Mouse (Mus musculus) CD4-positive, CD25-positive, alpha-beta regulatory T cell, adult 4 months (primary cell): ENCODE data around the gene Jpt1. TPM values are rescaled to one million over a fixed set of nuclear protein-coding genes. Genes with fewer than 3 reads are reported as not detected.
A peak's percentile ranks its signal among the peaks of the same experiment; 100 is the strongest.
"Not testable (repeated sequence)": the region's sequence is repeated elsewhere in the genome, so short reads cannot be mapped to it uniquely, and the experiment has no call there.

ENCODE experiments used
- ATAC-seq: one replicate; pipeline ENCODE4 v1.8.0; 2017
- polyA plus RNA-seq, 2 experiments: library from polyadenylated mRNA; unstranded; fragments of 100-300 nt; shearing (Covaris generic); gene quantifications; one replicate each; pipeline ENCODE4 v1.2.1; 2017

Gene Jpt1
- polyA plus RNA-seq: 100 to 1,000 TPM; 716 to 764 TPM

- peak; percentile 95 for ATAC-seq
Measured at GRCm38 (mm10) chr11:115514238-115514663, at the start of gene Jpt1. Gene Jpt1, minus strand, starts transcription at chr11:115514387.

DNA sequence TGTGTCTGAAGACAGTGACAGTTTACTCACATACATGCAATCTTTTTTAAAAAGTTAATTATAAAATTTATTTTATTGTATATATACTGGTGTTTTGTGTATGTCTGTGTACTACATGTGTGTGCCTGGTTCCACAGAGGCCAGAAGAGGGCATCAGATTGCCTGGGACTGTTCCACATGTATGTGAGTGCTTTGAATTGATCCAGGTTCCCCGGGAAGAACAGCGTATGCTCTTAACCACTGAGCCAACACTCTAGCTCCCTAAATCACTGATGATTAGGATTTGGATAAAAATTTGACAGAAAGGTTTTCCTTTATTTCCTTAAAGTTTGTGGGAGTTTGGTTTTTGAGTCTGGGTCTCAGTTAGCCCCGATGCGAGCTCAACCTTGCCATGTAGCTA, 49.2 kb upstream of the Jpt1 start:
- no peak for ATAC-seq

DNA sequence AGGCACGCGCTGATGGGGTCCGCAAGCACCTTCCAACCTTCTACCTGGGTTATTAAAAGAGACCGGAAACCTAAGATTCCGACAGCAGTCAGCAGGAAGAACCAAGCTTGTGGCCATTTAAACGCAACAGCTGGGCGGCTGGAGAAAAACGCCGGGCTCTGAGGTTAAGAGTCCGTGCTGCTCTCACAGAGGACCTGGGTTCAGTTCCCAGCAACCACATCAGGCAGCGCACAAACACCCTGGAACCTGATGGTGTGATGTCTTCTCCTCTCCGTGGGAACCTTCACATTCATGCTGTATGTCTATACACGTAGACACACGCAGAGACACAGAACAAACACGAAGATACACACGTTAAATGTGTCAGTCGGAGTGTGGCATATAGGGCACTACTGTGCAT, 41.5 kb upstream of the Jpt1 start:
- ATAC-seq: no peak

DNA sequence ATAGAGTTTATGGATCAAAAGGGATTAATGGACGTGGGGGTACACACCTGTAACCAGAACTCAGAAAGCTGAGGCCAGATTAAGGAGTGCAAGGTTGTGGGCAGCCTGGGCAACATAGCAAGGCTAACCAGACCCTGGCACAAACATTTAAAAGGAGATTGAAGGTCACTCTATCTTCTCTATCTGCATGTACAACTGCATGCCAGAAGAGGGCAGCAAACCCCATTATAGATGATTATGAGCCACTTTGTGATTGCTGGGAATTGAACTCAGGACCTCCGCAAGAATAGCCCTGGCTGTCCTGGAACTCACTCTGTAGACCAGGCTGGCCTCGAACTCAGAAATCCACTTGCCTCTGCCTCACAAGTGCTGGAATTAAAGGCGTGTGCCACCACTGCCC, 38.6 kb upstream of the Jpt1 start:
- ATAC-seq: no peak

GRCm38 (mm10) chr11:115543571-115543970, 29.4 kb upstream of the Jpt1 start:
- ATAC-seq: no peak

- ATAC-seq: no peak
Measured at GRCm38 (mm10) chr11:115538045-115538444, 23.9 kb upstream of the Jpt1 start.

- ATAC-seq: no peak
Measured at GRCm38 (mm10) chr11:115536856-115537568, 22.8 kb upstream of the Jpt1 start.

- ATAC-seq: peak; percentile 83
Measured at GRCm38 (mm10) chr11:115536038-115536681, 22.0 kb upstream of the Jpt1 start, which contains the start of gene Sumo2. Gene Sumo2, minus strand, starts transcription at chr11:115536276.

- peak; percentile 58 for ATAC-seq
Measured at GRCm38 (mm10) chr11:115535401-115536037, 21.3 kb upstream of the Jpt1 start.

DNA sequence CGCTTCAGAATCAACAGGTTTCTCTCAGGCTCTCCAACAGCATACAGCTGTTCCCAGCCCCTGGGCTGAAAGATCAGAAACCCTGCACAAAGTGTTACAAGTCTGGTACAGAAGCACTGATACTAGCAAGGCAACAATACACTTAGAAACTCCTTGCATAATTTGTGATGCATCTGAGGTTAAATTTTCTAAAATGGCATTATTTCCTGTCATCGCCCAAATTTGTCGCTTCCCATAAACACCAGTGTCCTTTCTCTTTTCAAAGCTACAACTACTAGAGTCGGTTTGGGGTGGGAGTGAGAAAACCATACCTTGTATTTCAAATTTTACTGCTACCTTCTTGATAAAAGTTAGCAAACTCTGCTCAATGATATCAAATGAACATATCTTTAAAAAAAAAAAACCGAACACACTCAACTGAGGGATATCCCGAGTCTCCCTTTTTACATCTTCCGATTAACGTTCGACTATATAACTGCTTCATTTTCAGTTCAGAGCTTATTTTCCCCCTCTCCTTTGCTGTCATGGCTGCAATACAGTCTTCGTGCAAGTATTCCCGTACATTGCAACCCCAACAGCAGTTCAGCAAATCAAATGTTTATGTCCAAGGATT, 20.7 kb upstream of the Jpt1 start:
- ATAC-seq: no peak

DNA sequence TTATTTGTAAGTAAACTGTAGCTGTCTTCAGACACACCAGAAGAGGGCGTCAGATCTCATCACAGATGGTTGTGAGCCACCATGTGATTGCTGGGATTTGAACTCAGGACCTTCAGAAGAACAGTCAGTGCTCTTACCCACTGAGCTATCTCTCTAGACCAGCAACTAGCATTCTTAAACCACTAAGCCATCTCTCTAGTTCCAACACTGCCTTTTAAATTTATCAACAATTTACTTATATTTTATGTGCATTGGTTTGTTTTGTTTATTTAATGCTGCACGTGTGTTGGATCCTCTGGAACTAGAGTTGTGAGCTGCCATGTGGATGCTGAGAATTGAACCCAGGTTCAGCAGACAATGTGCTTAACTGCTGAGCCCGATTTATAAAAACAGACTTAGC, 12.3 kb upstream of the Jpt1 start:
- not testable (repeated sequence) for ATAC-seq

- ATAC-seq: no peak
Measured at GRCm38 (mm10) chr11:115522703-115523102, 8.5 kb upstream of the Jpt1 start.

GRCm38 (mm10) chr11:115522238-115522637, 8.1 kb upstream of the Jpt1 start:
- no peak for ATAC-seq

DNA sequence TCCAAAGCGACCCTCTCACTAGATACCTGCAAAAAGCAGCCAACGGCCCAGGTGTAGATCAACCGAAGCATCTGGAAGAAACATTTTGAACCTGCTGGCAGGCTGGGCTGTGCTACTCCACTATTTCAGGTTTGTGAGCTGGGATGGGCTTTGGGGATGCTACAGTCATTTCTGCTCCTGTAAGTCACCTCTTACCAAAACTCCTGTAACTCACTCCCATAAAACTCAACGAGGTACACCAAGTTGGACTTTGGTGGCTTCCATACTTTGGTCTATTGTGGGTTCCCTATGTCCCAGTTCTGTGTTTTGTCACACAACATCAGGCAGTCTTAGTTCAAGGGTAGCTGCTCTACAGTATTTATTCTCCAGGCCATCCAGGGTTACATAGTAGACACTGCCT, 6.9 kb upstream of the Jpt1 start:
- ATAC-seq: no peak

DNA sequence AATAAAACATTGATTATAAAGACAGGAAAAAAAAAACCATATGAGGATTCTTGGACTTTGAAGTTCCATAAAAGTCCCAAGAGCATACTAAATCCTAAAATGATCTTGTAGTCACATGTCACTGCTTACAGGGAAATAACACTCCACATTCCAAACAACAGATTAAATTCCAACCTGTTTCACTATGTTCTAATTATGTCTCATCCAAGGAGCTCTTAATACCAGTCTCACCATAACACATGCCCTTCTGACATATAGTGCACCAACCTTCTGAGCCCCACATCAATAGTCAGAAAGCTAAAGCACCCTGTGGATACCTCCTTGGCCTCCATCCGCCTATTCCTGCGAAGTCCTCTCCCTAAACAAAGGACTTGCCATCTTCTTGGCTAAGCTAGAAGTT, 6.0 kb upstream of the Jpt1 start:
- no peak for ATAC-seq

GRCm38 (mm10) chr11:115519581-115519980, 5.4 kb upstream of the Jpt1 start:
- no peak for ATAC-seq

DNA sequence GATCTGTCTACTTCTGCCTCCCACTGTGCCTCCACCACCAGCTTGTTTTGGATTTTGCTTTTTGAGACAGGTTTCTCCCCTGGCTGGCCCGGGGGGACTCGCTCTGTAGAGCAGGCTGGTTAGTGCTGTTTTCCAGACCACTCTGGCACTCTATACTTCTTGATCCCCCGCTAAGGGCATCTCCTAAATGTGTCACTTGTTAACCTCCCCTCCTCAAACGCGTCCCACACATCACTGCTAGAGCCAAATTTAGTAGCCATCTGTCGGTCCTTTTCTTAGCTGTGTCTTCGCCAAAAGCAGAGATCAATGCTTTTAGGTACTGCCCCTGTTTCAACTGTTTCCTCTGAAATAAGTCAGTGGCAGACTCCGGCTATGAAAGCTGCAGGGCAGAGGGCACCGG, 4.5 kb upstream of the Jpt1 start:
- ATAC-seq: no peak

DNA sequence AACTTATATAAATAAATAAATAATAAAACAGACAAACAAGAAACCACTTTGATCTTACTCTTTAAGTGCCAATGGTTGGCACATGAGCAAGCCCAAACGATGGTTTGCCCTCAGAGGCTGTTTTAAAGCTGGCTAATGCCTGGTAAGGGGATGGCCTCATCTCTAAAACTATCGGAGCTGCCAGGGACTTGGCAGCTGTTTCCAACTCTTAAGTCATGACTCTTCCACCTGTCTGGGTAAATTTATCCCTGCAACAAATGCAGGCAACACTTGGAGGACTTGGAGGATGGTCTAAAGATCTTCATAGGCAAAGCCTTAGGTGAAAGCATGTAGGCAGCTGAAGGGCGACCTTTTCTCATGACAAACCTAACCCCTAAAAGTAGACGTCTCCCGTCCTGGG, 2.8 kb upstream of the Jpt1 start:
- no peak for ATAC-seq

DNA sequence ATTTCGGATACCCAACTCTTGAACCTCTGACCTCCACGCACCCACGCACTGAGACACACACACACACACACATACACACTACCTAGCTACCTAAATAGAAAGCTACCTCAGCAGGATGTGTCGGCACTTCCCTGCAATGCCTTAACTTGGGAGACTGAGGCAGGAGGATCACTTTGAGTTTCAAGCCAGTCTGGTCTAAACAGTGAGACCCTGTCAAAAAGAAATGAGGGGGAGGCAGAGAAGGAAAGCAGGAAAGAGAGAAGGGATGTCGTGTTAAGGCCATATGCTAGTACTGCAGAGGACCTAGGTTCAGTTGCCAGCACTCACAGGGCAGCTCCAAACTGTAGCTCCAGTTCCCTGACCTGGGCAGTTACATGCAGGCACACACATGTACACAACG, 834 bp upstream of the Jpt1 start:
- ATAC-seq: no peak

DNA sequence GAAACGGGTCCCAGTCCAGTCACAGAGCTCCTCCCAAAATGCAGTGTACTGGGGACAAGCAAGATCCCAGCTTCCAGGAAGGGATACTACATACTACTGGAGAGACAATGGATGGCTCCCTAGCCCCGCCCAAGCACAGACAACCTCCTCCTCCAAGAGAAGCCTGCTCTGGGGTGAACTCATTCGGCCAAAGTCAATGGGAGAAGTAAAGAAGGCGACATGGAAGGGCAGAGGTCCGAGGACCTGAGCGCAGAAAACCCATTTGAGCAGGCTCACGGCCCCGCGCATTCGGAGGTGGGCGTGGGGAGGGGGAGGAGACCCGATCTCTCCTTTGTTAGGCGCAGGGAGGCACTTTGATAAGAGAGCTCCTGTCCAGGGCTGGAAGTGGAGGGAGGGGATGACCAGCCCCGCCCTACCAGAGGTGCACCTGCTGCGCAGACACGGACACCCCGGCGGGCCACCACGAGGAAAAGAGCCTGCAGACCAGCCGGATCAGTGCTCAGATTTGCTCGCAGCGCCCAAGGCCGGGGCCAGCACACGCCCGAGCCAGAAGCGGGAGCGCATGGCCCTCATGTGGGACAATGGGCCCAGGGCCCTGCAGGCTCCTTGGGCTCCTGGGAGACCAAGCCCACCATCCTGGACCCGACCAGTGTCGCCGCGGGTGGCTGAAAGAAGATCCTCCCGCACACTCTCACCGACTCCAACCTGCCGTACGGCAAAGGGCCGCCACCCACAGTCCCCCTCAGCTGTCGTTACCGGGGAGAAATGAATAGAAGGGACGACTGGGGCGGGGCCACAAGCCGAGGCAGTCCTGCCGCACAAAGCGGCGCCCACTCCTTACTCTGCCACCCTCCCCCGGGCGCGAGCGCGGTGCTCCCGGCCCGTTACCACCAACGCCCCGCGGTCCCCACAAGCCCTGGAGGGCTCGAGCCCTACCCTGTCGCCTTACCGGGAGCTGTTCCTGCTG, 633 bp downstream of the Jpt1 start:
- ATAC-seq: peak; percentile 43

- peak; percentile 29 for ATAC-seq
Measured at GRCm38 (mm10) chr11:115512407-115513183, 1.6 kb downstream of the Jpt1 start.
